Mouse (Mus musculus) heart, postnatal 4 days (tissue): ENCODE results near the gene Cnnm3. TPM values are rescaled to one million over a fixed set of nuclear protein-coding genes. Genes with fewer than 3 reads are reported as not detected.
A peak's percentile ranks its signal among the peaks of the same experiment; 100 is the strongest.

ENCODE experiments used
- DNase-seq: peaks from one replicate; pipeline ENCODE4 v3.0.0; 2021
- total RNA-seq, 2 experiments: library from RNA; stranded (reverse); gene quantifications; 2 replicates each; pipeline ENCODE4 v1.2.3; 2021

The Cnnm3 gene
- total RNA-seq, 2 experiments from 2014 or later = 14.9 to 15.7 TPM

- peak; percentile 82 for DNase-seq
Measured at GRCm38 (mm10) chr1:36501261-36501660, 10.4 kb upstream of the Cnnm3 start.

GRCm38 (mm10) chr1:36508238-36508637 is 3.4 kb upstream of the Cnnm3 start:
- DNase-seq = no peak

- peak; percentile 62 for DNase-seq
Measured at GRCm38 (mm10) chr1:36512089-36512965, 660 bp downstream of the Cnnm3 start.

GRCm38 (mm10) chr1:36512966-36513280 is 1.3 kb downstream of the Cnnm3 start:
- DNase-seq = no peak

GRCm38 (mm10) chr1:36513310-36513709 is 1.6 kb downstream of the Cnnm3 start:
- no peak for DNase-seq

- peak; percentile 56 for DNase-seq
Measured at GRCm38 (mm10) chr1:36513718-36514117, 2.1 kb downstream of the Cnnm3 start.

- DNase-seq = no peak
Measured at GRCm38 (mm10) chr1:36518259-36518658, 6.6 kb downstream of the Cnnm3 start.

GRCm38 (mm10) chr1:36519626-36520025 is 8.0 kb downstream of the Cnnm3 start:
- no peak for DNase-seq

GRCm38 (mm10) chr1:36522210-36522609 is 10.5 kb downstream of the Cnnm3 start:
- no peak for DNase-seq

- peak; percentile 57 for DNase-seq
Measured at GRCm38 (mm10) chr1:36523332-36524013, 11.8 kb downstream of the Cnnm3 start.

GRCm38 (mm10) chr1:36524058-36524457 is 12.4 kb downstream of the Cnnm3 start:
- DNase-seq = no peak

- no peak for DNase-seq
Measured at GRCm38 (mm10) chr1:36525774-36526173, 14.1 kb downstream of the Cnnm3 start.

- no peak for DNase-seq
Measured at GRCm38 (mm10) chr1:36526903-36527302, 15.2 kb downstream of the Cnnm3 start.

GRCm38 (mm10) chr1:36528351-36528750 is 16.7 kb downstream of the Cnnm3 start:
- no peak for DNase-seq

GRCm38 (mm10) chr1:36529274-36529673 is 17.6 kb downstream of the Cnnm3 start:
- no peak for DNase-seq

GRCm38 (mm10) chr1:36529875-36530274 is 18.2 kb downstream of the Cnnm3 start:
- DNase-seq = no peak

- DNase-seq = no peak
Measured at GRCm38 (mm10) chr1:36530485-36530884, 18.8 kb downstream of the Cnnm3 start.

- no peak for DNase-seq
Measured at GRCm38 (mm10) chr1:36530962-36531361, 19.3 kb downstream of the Cnnm3 start.

GRCm38 (mm10) chr1:36531461-36531860 is 19.8 kb downstream of the Cnnm3 start:
- DNase-seq = no peak

- no peak for DNase-seq
Measured at GRCm38 (mm10) chr1:36533546-36533945, 21.9 kb downstream of the Cnnm3 start.

- DNase-seq = peak; percentile 61
Measured at GRCm38 (mm10) chr1:36534595-36535058, 23.0 kb downstream of the Cnnm3 start.

GRCm38 (mm10) chr1:36535477-36536396 is 24.1 kb downstream of the Cnnm3 start:
- peak; percentile 84 for DNase-seq

GRCm38 (mm10) chr1:36536397-36536728 is 24.7 kb downstream of the Cnnm3 start:
- DNase-seq = no peak
